In the genomic region with DNA sequence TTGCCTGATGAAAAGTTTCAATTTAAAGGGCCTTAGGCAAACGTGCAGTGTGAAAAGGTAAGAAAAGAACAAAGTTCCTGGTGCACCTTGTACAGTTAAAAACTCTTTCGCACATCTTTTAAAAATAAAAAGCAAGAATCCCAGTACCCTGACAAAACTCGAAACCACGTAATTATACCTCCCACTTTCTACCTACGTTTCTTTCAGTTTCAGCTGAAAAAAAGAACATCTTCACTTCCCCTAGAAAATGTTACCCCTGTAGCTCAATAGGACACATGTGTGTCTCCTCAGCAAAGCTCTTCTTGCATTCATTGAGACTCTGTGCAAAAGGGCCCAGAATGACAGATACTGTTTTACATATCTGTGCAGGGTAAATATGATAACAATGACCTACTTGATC, we compare ENCODE assay signal across 25 mouse cellular contexts.
"Had no signal": no experiment of that assay in that cellular context is flagged by ENCODE, and none has a peak within 500 bp of the region (broad histone marks: within the 10 kb centered on the region; RNA-seq: fewer than 3 reads in every experiment).

No protein-coding gene starts in this region.

- H3K4me3 ChIP-seq: heart, embryonic 10.5 days; heart, embryonic 13.5 days; heart, embryonic 15.5 days; hindbrain, embryonic 13.5 days; hindbrain, embryonic 15.5 days; intestine, embryonic 15.5 days; layer of hippocampus, adult 2 months; limb, embryonic 13.5 days; limb, embryonic 15.5 days; liver, embryonic 12.5 days had no signal

- H3K27me3 ChIP-seq: heart, embryonic 13.5 days; heart, embryonic 15.5 days; hindbrain, embryonic 13.5 days; hindbrain, embryonic 15.5 days; intestine, embryonic 15.5 days; limb, embryonic 13.5 days; limb, embryonic 15.5 days; liver, embryonic 12.5 days had no signal

- H3K4me1 ChIP-seq: heart, embryonic 10.5 days; heart, embryonic 13.5 days; heart, embryonic 15.5 days; hindbrain, embryonic 13.5 days; hindbrain, embryonic 15.5 days; intestine, embryonic 15.5 days; limb, embryonic 13.5 days; limb, embryonic 15.5 days; liver, embryonic 12.5 days had no signal

- H3K4me2 ChIP-seq: heart, embryonic 13.5 days; heart, embryonic 15.5 days; hindbrain, embryonic 13.5 days; hindbrain, embryonic 15.5 days; intestine, embryonic 15.5 days; limb, embryonic 13.5 days; limb, embryonic 15.5 days; liver, embryonic 12.5 days had no signal

- H3K36me3 ChIP-seq: heart, embryonic 10.5 days; heart, embryonic 13.5 days; heart, embryonic 15.5 days; hindbrain, embryonic 13.5 days; hindbrain, embryonic 15.5 days; intestine, embryonic 15.5 days; limb, embryonic 13.5 days; limb, embryonic 15.5 days; liver, embryonic 12.5 days had no signal

- DNase-seq: gastrocnemius, postnatal 10 days; gastrocnemius, postnatal 25 days; heart, adult 18-20 months; heart, postnatal 14 days; heart, postnatal 36 days; kidney, adult 18-20 months; kidney, adult 8-10 months; kidney, postnatal 10 days; kidney, postnatal 25 days; kidney, postnatal 4 days; layer of hippocampus, adult 9-11 months; layer of hippocampus, postnatal 36 days; left cerebral cortex, postnatal 4 days had no signal

- H3K9ac ChIP-seq: heart, embryonic 13.5 days; heart, embryonic 15.5 days; hindbrain, embryonic 13.5 days; hindbrain, embryonic 15.5 days; intestine, embryonic 15.5 days; limb, embryonic 13.5 days; limb, embryonic 15.5 days; liver, embryonic 12.5 days; liver, embryonic 14.5 days had no signal

- H3K27ac ChIP-seq: heart, embryonic 10.5 days; heart, embryonic 13.5 days; heart, embryonic 15.5 days; hindbrain, embryonic 13.5 days; hindbrain, embryonic 15.5 days; hindbrain, postnatal 0 days; intestine, embryonic 15.5 days; layer of hippocampus, adult 2 months; limb, embryonic 13.5 days; limb, embryonic 15.5 days; liver, embryonic 12.5 days; liver, embryonic 14.5 days had no signal

- H3K9me3 ChIP-seq: heart, embryonic 10.5 days; heart, embryonic 13.5 days; heart, embryonic 15.5 days; hindbrain, embryonic 13.5 days; hindbrain, embryonic 15.5 days; intestine, embryonic 15.5 days; limb, embryonic 13.5 days; limb, embryonic 15.5 days; liver, embryonic 12.5 days had no signal
